Mouse (Mus musculus) kidney, postnatal 0 days (tissue): ENCODE measurements at regions not wholly inside any gene's neighbourhood (a gene's known extent, or its start where the extent isn't known, plus 50 kb on each side); places are given as distances from the start of the nearest gene placed in this dataset.

Experiments
- ATAC-seq: fragments of 200-750 bp; cut with Nextera tagmentation; replicated peaks from 2 replicates; pipeline ENCODE4 v1.8.0; 2017; ENCODE audit warnings: low read depth, moderate number of reproducible peaks, moderate TSS enrichment, moderate library complexity; ENCODE audit not compliant: low FRiP score
- DNase-seq: peaks from one replicate; pipeline ENCODE4 v3.0.0-alpha.2; 2016; ENCODE audit warnings: low spot score
- H3K27ac ChIP-seq: fragments of 300-500 bp; sonication (generic); 2 replicates; pipeline ENCODE4 v1.5.1; 2014; ENCODE audit warnings: mild to moderate bottlenecking
- H3K27me3 ChIP-seq: fragments of 300-500 bp; sonication (generic); 2 replicates; pipeline ENCODE4 v1.6.1; 2014; ENCODE audit warnings: low read length, mixed read lengths; ENCODE audit not compliant: insufficient read depth
- H3K36me3 ChIP-seq: fragments of 300-500 bp; sonication (generic); 2 replicates; pipeline ENCODE4 v1.6.1; 2014; ENCODE audit warnings: low read length, mixed read lengths; ENCODE audit not compliant: insufficient read depth
- H3K4me1 ChIP-seq: fragments of 300-500 bp; sonication (generic); replicated peaks from 2 replicates; pipeline ENCODE4 v1.6.1; 2014; ENCODE audit warnings: antibody characterized with exemption, low read length, mixed read lengths; ENCODE audit not compliant: insufficient read depth
- H3K4me2 ChIP-seq: fragments of 300-500 bp; sonication (generic); 2 replicates; pipeline ENCODE4 v1.6.1; 2014; ENCODE audit warnings: mild to moderate bottlenecking, low read length, moderate library complexity, mixed read lengths
- H3K4me3 ChIP-seq: fragments of 300-500 bp; sonication (generic); replicated peaks from 2 replicates; pipeline ENCODE4 v1.5.1; 2014; ENCODE audit warnings: low read depth, low read length
- H3K9ac ChIP-seq: fragments of 300-500 bp; sonication (generic); 2 replicates; pipeline ENCODE4 v1.6.1; 2014; ENCODE audit warnings: low read depth, low read length
- H3K9me3 ChIP-seq: fragments of 300-500 bp; sonication (generic); replicated peaks from 2 replicates; pipeline ENCODE4 v1.6.1; 2016; ENCODE audit warnings: low read length, inconsistent platforms, mixed read lengths
- CTCF ChIP-seq: IDR thresholded peaks from 2 replicates; pipeline ENCODE4 v1.5.1; 2016; ENCODE audit warnings: antibody characterized with exemption, low read depth, mild to moderate bottlenecking, moderate library complexity
- WGBS: fragments of 180-500 bp; shearing (Covaris S2); extraction: QIAGEN DNeasy Blood & Tissue Kit; methylation state at CpG from one replicate; pipeline ENCODE4 v1.1.7; 2014; 5-methylcytosine and 5-hydroxymethylcytosine counted together

GRCm38 (mm10) chr5:16991518-16991917 is 199.9 kb downstream of the Gm28710 start:
- H3K4me2 ChIP-seq: no peak overlapping the region
- H3K27ac ChIP-seq: no peak overlapping the region
- H3K9me3 ChIP-seq: no peaks in the 10 kb centered on the region
- no peaks in the 10 kb centered on the region for H3K4me1 ChIP-seq
- ATAC-seq: no peak
- no peak overlapping the region for H3K9ac ChIP-seq
- H3K36me3 ChIP-seq: no peaks in the 10 kb centered on the region
- no peak overlapping the region for H3K4me3 ChIP-seq
- no peak for DNase-seq
- 36% methylated on average over 1 of the region's 1 CpGs for WGBS
- TF ChIP-seq CTCF: no peak
- H3K27me3 ChIP-seq: no peaks in the 10 kb centered on the region

- Histone ChIP-seq H3K4me2 (no peak overlapping the region), H3K4me1 (no peaks in the 10 kb centered on the region), H3K9me3 (no peaks in the 10 kb centered on the region), H3K36me3 (no peaks in the 10 kb centered on the region), H3K27ac (no peak overlapping the region), H3K4me3 (no peak overlapping the region), H3K9ac (no peak overlapping the region), H3K27me3 (no peaks in the 10 kb centered on the region)
- WGBS: 40% methylated on average over 2 of the region's 2 CpGs
- ATAC-seq (no peak), DNase-seq (no peak)
- TF ChIP-seq CTCF: no peak
These were observed 207.6 kb downstream of the Gm28710 start for GRCm38 (mm10) chr5:16999183-16999582.

- ATAC-seq: no peak
- no peak overlapping the region for H3K4me2 ChIP-seq
- H3K4me1 ChIP-seq: no peaks in the 10 kb centered on the region
- no peaks in the 10 kb centered on the region for H3K27me3 ChIP-seq
- no peak for TF ChIP-seq CTCF
- no peak overlapping the region for H3K9ac ChIP-seq
- WGBS: 55% methylated on average over 3 of the region's 3 CpGs
- H3K27ac ChIP-seq: no peak overlapping the region
- H3K9me3 ChIP-seq: no peaks in the 10 kb centered on the region
- no peaks in the 10 kb centered on the region for H3K36me3 ChIP-seq
- DNase-seq: peak; percentile 10
- no peak overlapping the region for H3K4me3 ChIP-seq
These were observed 215.4 kb downstream of the Gm28710 start for GRCm38 (mm10) chr5:17006807-17007522.

GRCm38 (mm10) chr5:17021636-17022035 is 230.0 kb downstream of the Gm28710 start:
- H3K4me2 ChIP-seq: no peak overlapping the region
- H3K9me3 ChIP-seq: no peaks in the 10 kb centered on the region
- H3K4me1 ChIP-seq: no peaks in the 10 kb centered on the region
- H3K36me3 ChIP-seq: no peaks in the 10 kb centered on the region
- H3K4me3 ChIP-seq: no peak overlapping the region
- DNase-seq (no peak), ATAC-seq (no peak)
- no peak overlapping the region for H3K27ac ChIP-seq
- no peaks in the 10 kb centered on the region for H3K27me3 ChIP-seq
- H3K9ac ChIP-seq: no peak overlapping the region
- no peak for TF ChIP-seq CTCF

- Histone ChIP-seq H3K27me3 (no peaks in the 10 kb centered on the region), H3K4me2 (no peak overlapping the region), H3K36me3 (no peaks in the 10 kb centered on the region), H3K9ac (no peak overlapping the region), H3K27ac (no peak overlapping the region), H3K9me3 (no peaks in the 10 kb centered on the region), H3K4me3 (no peak overlapping the region), H3K4me1 (no peaks in the 10 kb centered on the region)
- ATAC-seq (no peak), DNase-seq (peak; percentile 39)
- 21% methylated on average over 2 of the region's 2 CpGs for WGBS
- no peak for TF ChIP-seq CTCF
These were observed 262.3 kb downstream of the Gm28710 start for GRCm38 (mm10) chr5:17053935-17054334.

- Histone ChIP-seq H3K27ac (no peak overlapping the region), H3K4me1 (no peaks in the 10 kb centered on the region), H3K4me2 (no peak overlapping the region), H3K9ac (no peak overlapping the region), H3K4me3 (no peak overlapping the region), H3K36me3 (no peaks in the 10 kb centered on the region), H3K27me3 (no peaks in the 10 kb centered on the region), H3K9me3 (no peaks in the 10 kb centered on the region)
- TF ChIP-seq CTCF: no peak
- no peak for ATAC-seq
- WGBS: 95% methylated on average over 8 of the region's 8 CpGs
- DNase-seq: no peak
These were observed 273.0 kb downstream of the Gm28710 start for GRCm38 (mm10) chr5:17064565-17064964.

DNA sequence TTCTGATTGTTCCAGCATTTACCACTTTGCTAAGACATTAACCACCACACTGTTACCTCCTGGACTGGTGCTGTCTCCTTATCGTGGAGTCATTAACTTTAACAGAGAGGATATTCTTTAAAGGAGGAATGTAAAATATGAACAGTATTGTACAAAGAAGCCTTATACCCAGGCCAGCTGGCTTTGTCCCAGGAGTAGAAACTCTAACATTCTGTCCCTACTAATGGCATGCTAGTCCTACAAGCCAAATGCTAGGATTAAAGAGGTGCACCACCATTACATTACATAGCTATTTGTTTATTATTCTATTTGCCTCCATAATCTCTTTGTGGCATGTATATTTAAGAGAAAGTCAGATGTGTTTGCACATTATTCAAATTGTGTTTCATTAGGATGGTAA is 288.8 kb downstream of the Gm28710 start:
- DNase-seq: no peak
- Histone ChIP-seq H3K9ac (no peak overlapping the region), H3K4me1 (no peaks in the 10 kb centered on the region), H3K4me3 (no peak overlapping the region), H3K27ac (no peak overlapping the region), H3K9me3 (no peaks in the 10 kb centered on the region), H3K4me2 (no peak overlapping the region), H3K27me3 (no peaks in the 10 kb centered on the region), H3K36me3 (no peaks in the 10 kb centered on the region)
- ATAC-seq: no peak
- 79% methylated on average over 1 of the region's 1 CpGs for WGBS
- no peak for TF ChIP-seq CTCF
